Mouse (Mus musculus) forelimb bud, embryonic 11.5 days (tissue): Measurements from ENCODE around the gene Lrrn2.
A peak's percentile ranks its signal among the peaks of the same experiment; 100 is the strongest.

Source experiments
- DNase-seq: peaks from one replicate; pipeline ENCODE4 v3.0.0-alpha.2; 2012; ENCODE audit warnings: low read depth, low spot score

Gene Lrrn2

GRCm38 (mm10) chr1:132885701-132886100 lies 5.6 kb downstream of the Lrrn2 start:
- no peak for DNase-seq

DNA sequence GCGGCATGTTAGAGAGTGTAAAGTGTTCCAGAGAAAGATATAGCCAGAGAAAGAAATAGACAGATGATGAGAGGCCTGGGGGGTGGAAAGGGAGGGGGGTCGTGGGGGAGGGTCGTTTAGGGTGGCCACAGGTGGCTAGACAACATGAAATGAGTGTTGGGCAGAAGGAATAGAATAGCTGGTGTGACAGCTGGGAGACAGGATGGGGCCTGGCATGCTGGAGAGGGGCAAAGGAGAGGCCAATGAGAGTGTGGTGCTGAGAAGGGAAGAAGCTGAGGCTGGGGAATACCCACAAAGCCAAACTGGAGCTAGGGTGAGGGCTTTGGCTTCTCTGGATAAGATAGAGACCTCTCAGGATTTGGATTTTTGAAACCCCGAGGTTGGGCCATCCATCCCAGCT lies 6.6 kb downstream of the Lrrn2 start:
- no peak for DNase-seq

- DNase-seq: no peak
Observed at GRCm38 (mm10) chr1:132888811-132889210, 8.7 kb downstream of the Lrrn2 start.

GRCm38 (mm10) chr1:132890161-132890794 lies 10.2 kb downstream of the Lrrn2 start:
- peak; percentile 16 for DNase-seq

DNA sequence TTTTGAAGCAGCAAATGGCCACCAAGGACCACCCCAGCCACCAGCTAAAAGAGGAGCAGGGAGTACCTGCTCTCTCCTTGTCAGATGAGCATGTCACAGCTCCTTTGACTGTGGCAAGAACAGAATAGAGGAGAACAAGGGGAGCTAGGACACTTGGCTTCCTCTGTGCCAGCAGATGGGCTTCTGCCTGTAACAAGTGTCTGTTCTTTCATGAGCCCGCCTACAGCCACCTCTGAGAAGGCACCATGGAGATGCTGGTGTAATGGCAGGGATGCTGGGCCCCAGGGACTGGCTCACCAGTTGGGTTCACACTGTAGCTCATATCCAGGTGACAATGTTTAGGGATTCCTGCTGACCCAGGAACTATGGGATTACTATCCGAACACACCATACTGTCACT lies 12.0 kb downstream of the Lrrn2 start:
- DNase-seq: no peak

GRCm38 (mm10) chr1:132893311-132894077 lies 13.4 kb downstream of the Lrrn2 start:
- DNase-seq: no peak

GRCm38 (mm10) chr1:132899029-132899428 lies 19.0 kb downstream of the Lrrn2 start:
- no peak for DNase-seq

GRCm38 (mm10) chr1:132899626-132900025 lies 19.6 kb downstream of the Lrrn2 start:
- no peak for DNase-seq

DNA sequence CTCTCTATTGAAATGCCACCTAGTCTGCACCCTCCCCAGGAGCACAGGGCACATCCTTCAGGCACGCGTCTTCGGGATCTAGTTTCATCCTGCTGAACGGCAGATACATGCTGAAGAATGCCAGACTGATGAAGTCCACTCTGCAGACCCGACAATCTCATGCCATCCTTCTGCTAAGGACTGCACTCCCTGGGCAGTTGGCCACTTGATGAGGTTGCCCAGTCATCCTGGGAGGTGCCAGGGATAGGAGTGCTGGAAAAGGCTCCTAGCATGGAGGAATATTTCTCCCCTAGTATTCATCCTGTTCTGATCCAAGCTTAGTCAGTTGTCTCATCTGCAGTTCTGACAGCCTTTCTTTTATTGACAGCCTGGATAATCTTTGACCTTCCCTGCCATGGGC lies 20.9 kb downstream of the Lrrn2 start:
- no peak for DNase-seq

GRCm38 (mm10) chr1:132903519-132903918 lies 23.4 kb downstream of the Lrrn2 start:
- DNase-seq: no peak

DNA sequence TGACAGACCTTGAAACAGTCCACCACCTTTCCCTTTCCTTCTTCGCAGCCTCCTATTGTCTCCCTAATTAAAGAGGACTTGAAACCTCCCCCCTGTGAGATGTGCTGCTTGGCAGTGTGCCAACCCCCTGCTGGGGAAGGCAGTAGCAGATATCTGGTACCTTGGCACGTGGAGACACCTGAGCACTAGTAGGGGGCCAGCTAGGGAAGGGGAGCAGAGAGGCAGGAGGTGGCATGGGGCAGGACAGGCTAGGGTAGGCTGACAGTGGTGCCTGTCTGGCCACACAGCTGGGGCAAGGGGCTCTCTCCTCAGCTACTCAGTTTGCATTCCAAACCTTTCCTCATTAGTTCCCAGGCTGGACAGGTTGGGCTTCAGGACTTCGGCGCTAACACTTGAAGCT lies 29.0 kb downstream of the Lrrn2 start:
- no peak for DNase-seq

GRCm38 (mm10) chr1:132909951-132910350 lies 29.9 kb downstream of the Lrrn2 start:
- no peak for DNase-seq

DNA sequence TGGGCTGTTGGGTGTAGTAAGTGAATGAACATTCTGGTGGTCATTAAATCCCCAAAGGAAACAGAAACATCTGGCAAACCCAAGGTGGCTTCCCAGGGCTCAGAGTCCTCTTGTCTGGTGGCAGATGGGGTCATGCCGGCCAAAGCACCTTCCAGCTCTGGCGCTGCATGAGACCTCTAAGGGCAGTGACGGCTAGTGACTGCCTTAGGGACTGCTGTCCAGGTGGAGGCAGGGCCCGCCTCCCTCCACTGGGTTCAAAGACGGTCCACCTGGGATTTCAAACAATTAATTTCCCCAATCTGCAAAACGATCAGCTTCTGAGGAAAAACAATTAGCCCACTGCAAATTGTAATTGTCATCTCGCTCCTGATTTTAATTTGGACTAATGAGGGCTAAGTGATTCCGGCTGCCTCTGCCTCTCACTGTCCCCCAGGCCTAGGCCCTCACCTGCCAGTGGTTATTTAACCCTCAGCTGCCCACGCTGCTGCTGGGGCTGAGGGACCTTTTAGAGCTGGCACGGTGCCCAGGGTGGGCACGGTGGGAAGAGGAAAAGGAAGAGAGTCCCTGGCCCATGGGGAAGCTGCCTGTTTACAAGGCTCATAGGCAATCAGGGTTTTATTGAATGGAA lies 30.5 kb downstream of the Lrrn2 start:
- DNase-seq: peak; percentile 14

DNA sequence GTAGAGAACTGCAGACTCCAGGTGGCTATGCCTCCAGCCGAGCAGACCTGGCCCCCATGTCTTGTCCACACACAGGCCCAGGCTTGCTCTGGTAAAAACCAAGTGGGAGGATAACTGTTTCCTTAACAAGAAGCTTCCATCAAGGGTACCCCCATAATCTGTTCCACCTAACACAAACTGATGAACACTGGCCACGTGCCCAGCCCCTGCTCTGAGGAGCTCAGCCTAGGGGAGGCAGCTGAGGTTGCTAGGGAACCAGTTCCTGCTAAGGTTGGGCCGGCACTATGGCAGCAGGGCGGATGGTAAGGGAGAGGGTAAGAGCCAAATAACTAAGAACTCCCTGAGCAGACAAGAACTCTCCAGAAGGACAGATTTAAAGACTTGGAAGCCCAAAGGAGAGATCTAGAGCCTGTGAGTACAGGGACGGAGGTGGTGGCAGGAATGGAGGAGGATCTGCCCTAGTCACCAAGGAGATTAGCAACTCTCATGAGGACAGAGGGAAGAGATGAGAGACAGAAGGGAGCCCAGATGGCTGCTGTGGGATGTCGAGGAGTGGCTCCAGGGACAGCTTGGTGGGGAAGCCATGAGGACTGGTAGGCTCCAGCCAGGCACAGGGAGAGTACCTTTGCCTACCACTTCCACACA lies 35.9 kb downstream of the Lrrn2 start:
- no peak for DNase-seq

GRCm38 (mm10) chr1:132917554-132917953 lies 37.5 kb downstream of the Lrrn2 start:
- DNase-seq: no peak

GRCm38 (mm10) chr1:132918117-132918680 lies 38.1 kb downstream of the Lrrn2 start:
- peak; percentile 30 for DNase-seq

DNA sequence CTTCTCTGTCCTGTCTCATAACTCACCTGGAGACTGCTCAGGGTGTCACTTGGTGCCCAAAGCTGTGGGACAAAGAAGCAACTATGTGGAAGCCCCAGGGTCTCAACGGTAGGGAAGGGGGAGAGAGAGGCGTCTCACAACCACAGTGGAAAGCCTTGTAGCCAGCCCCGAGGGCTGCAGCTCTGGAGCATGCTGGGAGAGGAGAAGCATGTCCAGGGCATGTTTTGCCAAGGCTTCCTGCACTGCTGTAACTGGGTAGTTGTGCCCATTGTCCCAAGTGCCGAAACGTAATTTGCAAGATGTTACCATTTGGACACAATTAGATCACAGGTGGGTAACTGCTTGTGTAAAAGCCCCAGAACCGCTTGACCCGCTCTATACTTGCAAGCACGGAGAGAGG lies 39.2 kb downstream of the Lrrn2 start:
- DNase-seq: no peak

- DNase-seq: no peak
Observed at GRCm38 (mm10) chr1:132921071-132921470, 41.0 kb downstream of the Lrrn2 start.

- no peak for DNase-seq
Observed at GRCm38 (mm10) chr1:132922257-132922656, 42.2 kb downstream of the Lrrn2 start.

DNA sequence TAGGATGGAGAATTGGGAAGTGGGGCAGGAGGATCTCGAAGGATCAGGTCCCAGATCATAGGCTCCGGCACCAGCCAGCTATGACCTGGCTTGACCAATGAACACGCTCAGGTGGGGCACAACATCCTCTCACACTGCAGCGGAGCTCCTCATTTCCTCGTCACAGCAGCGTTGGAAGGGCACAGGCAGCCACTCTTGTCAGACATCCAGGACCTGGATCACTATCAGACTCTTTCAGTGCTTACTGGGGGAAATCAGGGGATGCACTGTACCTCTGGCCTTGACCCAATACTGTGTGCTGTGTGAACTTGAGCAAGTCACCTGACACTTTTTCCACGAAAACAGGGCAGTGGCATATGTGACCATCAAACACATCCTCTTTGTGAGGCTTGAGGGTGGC lies 45.2 kb downstream of the Lrrn2 start:
- no peak for DNase-seq

DNA sequence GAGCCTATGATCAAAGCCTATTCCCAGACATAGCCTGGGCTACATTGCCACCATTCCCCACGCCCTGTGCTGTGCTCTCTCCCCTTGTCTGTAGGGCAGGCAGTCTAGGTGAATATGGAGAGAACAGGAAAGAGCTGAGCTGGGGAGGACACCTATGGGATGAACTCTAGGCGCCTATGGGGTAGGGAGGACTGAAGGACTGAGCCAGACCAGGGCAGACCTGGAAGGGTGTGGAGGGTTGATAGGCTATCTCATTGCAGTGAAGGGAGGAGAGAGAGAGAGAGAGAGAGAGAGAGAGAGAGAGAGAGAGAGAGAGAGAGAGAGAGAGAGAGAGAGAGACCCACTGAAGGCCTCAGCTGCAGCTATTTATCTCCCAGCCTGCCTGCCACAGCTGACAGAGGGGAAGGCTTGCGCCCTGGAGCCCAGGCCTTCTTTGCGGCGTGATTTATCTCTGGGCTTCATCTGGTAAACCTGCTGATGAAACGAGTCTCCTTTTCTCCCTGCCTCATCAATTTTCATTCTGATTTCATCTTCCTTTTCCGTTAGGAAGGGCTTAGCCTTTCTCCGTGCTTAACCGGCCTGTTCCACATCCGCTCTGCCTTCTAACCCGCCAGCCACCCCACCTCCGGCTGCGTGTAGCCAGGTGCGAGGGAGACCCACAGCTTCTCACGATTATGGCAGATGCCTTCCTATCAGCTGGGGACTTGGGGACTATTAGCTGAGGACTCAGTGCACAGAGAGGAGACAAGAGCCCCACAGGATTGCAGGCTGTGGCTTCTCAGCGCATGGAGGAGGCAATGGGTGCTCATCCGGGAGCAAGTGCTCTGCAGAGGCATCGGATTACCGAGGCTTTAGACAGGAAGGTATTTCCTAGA lies 48.2 kb downstream of the Lrrn2 start:
- no peak for DNase-seq
